ENCODE assay signal across 10 mouse cellular contexts in genomic region chr5:139378271-139378556, GRCm38 (mm10). TPM values are rescaled to one million over a fixed set of nuclear protein-coding genes. Genes with fewer than 3 reads are reported as not detected.
A peak's percentile ranks its signal among the peaks of the same experiment; 100 is the strongest.
DNase-seq lines count a peak whose midpoint lies in the region; ATAC-seq and TF ChIP-seq lines count a peak whose summit lies in the region.
"Had no signal": no experiment of that assay in that cellular context is flagged by ENCODE, and none has a peak within 500 bp of the region (broad histone marks: within the 10 kb centered on the region; RNA-seq: fewer than 3 reads in every experiment).

No protein-coding gene starts in this region.

- no peaks in the 10 kb centered on the region for H3K9me3 ChIP-seq in heart, embryonic 13.5 days
- no peaks in the 10 kb centered on the region for H3K9me3 ChIP-seq in embryonic facial prominence, embryonic 12.5 days
- H3K9me3 ChIP-seq: limb, embryonic 13.5 days had no signal

- no peaks in the 10 kb centered on the region for H3K27me3 ChIP-seq in heart, embryonic 13.5 days (replicated peaks)
- H3K27me3 ChIP-seq in liver, adult 2 months (ENCODE audit: control insufficient read depth, insufficient read depth, low read length) = no peaks in the 10 kb centered on the region
- no peaks in the 10 kb centered on the region for H3K27me3 ChIP-seq in embryonic facial prominence, embryonic 12.5 days
- no peaks in the 10 kb centered on the region for H3K27me3 ChIP-seq in myocyte (ENCODE audit: control insufficient read depth, insufficient read depth, insufficient read length)
- H3K27me3 ChIP-seq: limb, embryonic 13.5 days had no signal

- H3K4me1 ChIP-seq in heart, embryonic 13.5 days = peaks cover 73% of the 10 kb centered on the region
- peaks cover 45% of the 10 kb centered on the region for H3K4me1 ChIP-seq in liver, adult 2 months (ENCODE audit: control insufficient read depth, insufficient read depth, low read length)
- peaks cover 26% of the 10 kb centered on the region for H3K4me1 ChIP-seq in embryonic facial prominence, embryonic 12.5 days

- intact Hi-C loops in heart, postnatal 25 days (cut with DNase I) = no loop called here

- no peak overlapping the region for H3K4me3 ChIP-seq in heart, embryonic 13.5 days
- no peak overlapping the region for H3K4me3 ChIP-seq in liver, adult 2 months (ENCODE audit: insufficient read depth, low read depth, low read length)
- H3K4me3 ChIP-seq in embryonic facial prominence, embryonic 12.5 days = no peak overlapping the region
- H3K4me3 ChIP-seq in myocyte = peak overlapping the region; percentile 34
- H3K4me3 ChIP-seq: limb, embryonic 13.5 days had no signal

- H3K27ac ChIP-seq in heart, embryonic 13.5 days (replicated peaks) = peak overlapping the region; percentile 96
- H3K27ac ChIP-seq in liver, adult 2 months (replicated peaks; ENCODE audit: insufficient read depth, low read depth, low read length) = peak overlapping the region; percentile 92
- H3K27ac ChIP-seq in embryonic facial prominence, embryonic 12.5 days = peak overlapping the region; percentile 73; the same call in 1 of the 2 replicates

- H3K36me3 ChIP-seq in heart, embryonic 13.5 days = no peaks in the 10 kb centered on the region
- H3K36me3 ChIP-seq in liver, adult 2 months (ENCODE audit: control insufficient read depth, insufficient read depth, low read length) = no peaks in the 10 kb centered on the region
- H3K36me3 ChIP-seq in embryonic facial prominence, embryonic 12.5 days = no peaks in the 10 kb centered on the region
- no peaks in the 10 kb centered on the region for H3K36me3 ChIP-seq in myocyte (ENCODE audit: control insufficient read depth, insufficient read depth)
- H3K36me3 ChIP-seq: limb, embryonic 13.5 days had no signal

- TF ChIP-seq CTCF in liver, adult 2 months (IDR thresholded peaks at IDR 0.05; ENCODE audit: low read depth, low read length) = no peak

- ATAC-seq in heart, embryonic 13.5 days (ENCODE audit: extremely low read depth, insufficient number of reproducible peaks, low FRiP score, low TSS enrichment) = no peak
- ATAC-seq in embryonic facial prominence, embryonic 12.5 days (ENCODE audit: insufficient number of reproducible peaks, insufficient read depth, low FRiP score, low TSS enrichment) = no peak

- no peak for TF ChIP-seq POLR2A in liver, adult 2 months (IDR thresholded peaks at IDR 0.05; ENCODE audit: extremely low read depth, insufficient read depth, low read length)
- TF ChIP-seq POLR2A in myocyte (IDR thresholded peaks at IDR 0.05; ENCODE audit: insufficient read length, low read depth) = no peak

- H3ac ChIP-seq in myocyte (ENCODE audit: control insufficient read depth, insufficient read length) = no peak overlapping the region

- H3K9ac ChIP-seq in heart, embryonic 13.5 days = peak overlapping the region; percentile 88
- no peak overlapping the region for H3K9ac ChIP-seq in liver, adult 2 months (ENCODE audit: low read depth, low read length)
- H3K9ac ChIP-seq in embryonic facial prominence, embryonic 12.5 days = no peak overlapping the region

- no peak for DNase-seq in heart, postnatal 25 days (ENCODE audit: low spot score)
- DNase-seq in liver, adult 2 months (ENCODE audit: extremely low read depth, low read depth, low spot score) = no peak
- DNase-seq in liver = no peak
- DNase-seq in cerebellum, postnatal 36 days = no peak
- no peak for DNase-seq in urinary bladder, postnatal 10 days (ENCODE audit: low spot score)

- peak overlapping the region; percentile 78 for H3K4me2 ChIP-seq in heart, embryonic 13.5 days
- H3K4me2 ChIP-seq in embryonic facial prominence, embryonic 12.5 days (replicated peaks) = no peak overlapping the region
- peak overlapping the region; percentile 91 for H3K4me2 ChIP-seq in myocyte (ENCODE audit: low read depth)

- WGBS in heart, embryonic 13.5 days = 72% methylated on average over 7 of the region's 7 CpGs
- WGBS in liver, adult 2 months = 78% methylated on average over 7 of the region's 7 CpGs
- 84% methylated on average over 7 of the region's 7 CpGs for WGBS in embryonic facial prominence, embryonic 12.5 days

- H3K79me2 ChIP-seq in liver, adult 2 months (ENCODE audit: control insufficient read depth, insufficient read depth, low read length) = peaks cover 4% of the 10 kb centered on the region; the same call in 1 of the 2 replicates
- no peaks in the 10 kb centered on the region for H3K79me2 ChIP-seq in myocyte (ENCODE audit: control insufficient read depth, insufficient read depth)

TF ChIP-seq in myocyte, 11 proteins besides CTCF, POLR2A, EP300 and RAD21:
- TF ChIP-seq MYOG (IDR thresholded peaks at IDR 0.05; ENCODE audit: control insufficient read depth in 1 of 3, insufficient read depth in 1 of 3, insufficient read length in 2 of 3, low read depth in 2 of 3) (peak in 2 of 3 experiments; percentile 17 to 80), SRF (IDR thresholded peaks at IDR 0.05; ENCODE audit: control insufficient read depth, insufficient read length, low read depth) (no peak), MYOD1 (IDR thresholded peaks at IDR 0.05; ENCODE audit: control insufficient read depth in 1 of 3, insufficient read length in 2 of 3, low read depth in 2 of 3) (peak in 2 of 3 experiments; percentile 35 to 80)

RNA-seq across cellular contexts. Expression of gene Gpr146, which starts 0.7 kb away (rescaled TPM):
- polyA plus RNA-seq in heart, embryonic 13.5 days (2015; fragmentation: Nextera tagmentation; extraction: Ambion mirVana) = 7.0 and 8.8 TPM in 2 replicates
- 10 to 100 TPM; 35.3 to 58.5 TPM for total RNA-seq in heart, postnatal 25 days (2021)
- 36.5 and 57.1 TPM in 2 replicates for total RNA-seq in liver, adult 2 months (2014; rRNA removed)
- polyA plus RNA-seq in liver, adult 2 months (2012; rRNA removed) = 43.5 and 70.7 TPM in 2 replicates
- polyA plus RNA-seq in embryonic facial prominence, embryonic 12.5 days (2016; fragmentation: Nextera tagmentation; extraction: Ambion mirVana) = 1.7 and 1.9 TPM in 2 replicates
- polyA plus RNA-seq in myocyte (2012; fragmentation: generic; extraction: Trizol) = 11.7 TPM

RNA-seq across cellular contexts. Expression of gene Cyp2w1, which starts 25.8 kb away (rescaled TPM):
- polyA plus RNA-seq in heart, embryonic 13.5 days (2015; fragmentation: Nextera tagmentation; extraction: Ambion mirVana) = not detected in 2 replicates
- total RNA-seq in heart, postnatal 25 days (2021) = not detected
- total RNA-seq in liver, adult 2 months (2014; rRNA removed) = not detected in 2 replicates
- polyA plus RNA-seq in liver, adult 2 months (2012; rRNA removed) = not detected in 2 replicates
- 2.6 and 4.1 TPM in 2 replicates for polyA plus RNA-seq in embryonic facial prominence, embryonic 12.5 days (2016; fragmentation: Nextera tagmentation; extraction: Ambion mirVana)
- not detected for polyA plus RNA-seq in myocyte (2012; fragmentation: generic; extraction: Trizol)
- polyA plus RNA-seq: gonadal fat pad, adult 2 months had no signal

RNA-seq across cellular contexts. Expression of gene C130050O18Rik, which starts 26.9 kb away (rescaled TPM):
- 0.24 and 0.34 TPM in 2 replicates for polyA plus RNA-seq in heart, embryonic 13.5 days (2015; fragmentation: Nextera tagmentation; extraction: Ambion mirVana)
- under 1 TPM; 0.70 to 0.78 TPM for total RNA-seq in heart, postnatal 25 days (2021)
- 0.18 and 0.54 TPM in 2 replicates for total RNA-seq in liver, adult 2 months (2014; rRNA removed)
- 0.56 and 1.6 TPM in 2 replicates for polyA plus RNA-seq in liver, adult 2 months (2012; rRNA removed)
- polyA plus RNA-seq in embryonic facial prominence, embryonic 12.5 days (2016; fragmentation: Nextera tagmentation; extraction: Ambion mirVana) = 0.77 and 1.2 TPM in 2 replicates
- 0.25 TPM for polyA plus RNA-seq in myocyte (2012; fragmentation: generic; extraction: Trizol)

RNA-seq across cellular contexts. Expression of gene Cox19, which starts 27.0 kb away (rescaled TPM):
- polyA plus RNA-seq in heart, embryonic 13.5 days (2015; fragmentation: Nextera tagmentation; extraction: Ambion mirVana) = 68.4 and 75.8 TPM in 2 replicates
- 10 to 100 TPM; 82.2 to 91.1 TPM for total RNA-seq in heart, postnatal 25 days (2021)
- 23.6 and 25.2 TPM in 2 replicates for total RNA-seq in liver, adult 2 months (2014; rRNA removed)
- polyA plus RNA-seq in liver, adult 2 months (2012; rRNA removed) = 82.4 and 86.1 TPM in 2 replicates
- polyA plus RNA-seq in embryonic facial prominence, embryonic 12.5 days (2016; fragmentation: Nextera tagmentation; extraction: Ambion mirVana) = 110 and 112 TPM in 2 replicates
- polyA plus RNA-seq in myocyte (2012; fragmentation: generic; extraction: Trizol) = 66.0 TPM

RNA-seq across cellular contexts. Expression of gene Gper1, which starts 44.7 kb away (rescaled TPM):
- polyA plus RNA-seq in heart, embryonic 13.5 days (2015; fragmentation: Nextera tagmentation; extraction: Ambion mirVana) = 0.90 and 1.2 TPM in 2 replicates
- 1 to 10 TPM; 1.3 to 2.1 TPM for total RNA-seq in heart, postnatal 25 days (2021)
- total RNA-seq in liver, adult 2 months (2014; rRNA removed) = 0.07 TPM in 1 of 2 replicates, not detected in the other
- polyA plus RNA-seq in liver, adult 2 months (2012; rRNA removed) = 0.02 and 0.05 TPM in 2 replicates
- 1.6 and 1.8 TPM in 2 replicates for polyA plus RNA-seq in embryonic facial prominence, embryonic 12.5 days (2016; fragmentation: Nextera tagmentation; extraction: Ambion mirVana)
- polyA plus RNA-seq in myocyte (2012; fragmentation: generic; extraction: Trizol) = 9.2 TPM
